Mouse (Mus musculus): Measurements from ENCODE around the gene Metrn. TPM values are rescaled to one million over a fixed set of nuclear protein-coding genes. Genes with fewer than 3 reads are reported as not detected.

Metrn gene
- polyA plus RNA-seq, 1 experiment from 2014 or later = 21.4 TPM

DNA sequence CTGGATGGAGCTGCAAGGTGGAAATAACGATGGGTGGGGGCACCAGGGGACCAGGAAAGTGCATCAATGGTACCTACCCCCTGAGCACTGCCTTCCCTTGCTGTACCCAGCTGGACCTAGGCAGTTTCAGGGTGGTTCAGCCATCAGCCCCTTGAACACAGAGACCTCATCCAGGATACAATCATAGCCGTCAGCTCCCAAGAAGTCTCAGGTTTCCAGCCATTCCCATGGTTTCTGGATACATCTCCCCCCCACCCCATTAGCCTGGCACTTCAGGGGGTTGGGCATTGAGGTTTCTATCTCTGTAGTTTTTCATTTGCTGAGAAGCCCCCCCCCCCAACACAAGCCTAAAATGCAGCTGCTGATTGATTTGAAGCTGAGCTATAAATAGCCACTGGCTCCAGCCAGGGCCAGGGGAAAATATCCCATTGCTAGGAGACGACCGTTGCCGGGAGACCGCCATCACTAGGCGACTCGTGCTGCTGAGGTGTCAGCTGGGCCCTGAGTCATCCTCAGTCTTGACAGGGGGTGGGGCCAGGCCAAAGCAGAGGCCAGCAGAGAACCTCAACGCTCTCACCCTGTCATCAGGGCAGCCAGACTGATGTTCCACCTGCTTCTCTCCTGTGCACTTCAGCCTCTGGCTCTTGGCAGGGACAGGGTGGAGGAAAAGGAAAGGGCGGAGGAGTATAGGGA lies 6.0 kb upstream of the Metrn start:
- Histone ChIP-seq H3K4me3 (ENCODE audit: low read depth, low read length) (no peak overlapping the region), H3K4me1 (replicated peaks; ENCODE audit: control insufficient read depth, insufficient read depth, low read length) (no peaks in the 10 kb centered on the region), H3K27me3 (replicated peaks; ENCODE audit: control insufficient read depth, insufficient read depth, low read length) (peaks cover 7% of the 10 kb centered on the region; the same call in 1 of the 2 replicates), H3K9ac (ENCODE audit: low read depth, low read length) (0 out of 2 replicates have a peak overlapping the region, but pooled peaks have one; percentile 3), H3K27ac (ENCODE audit: low read depth, low read length) (no peak overlapping the region), H3K36me3 (ENCODE audit: control insufficient read depth, insufficient read depth) (no peaks in the 10 kb centered on the region), H3K9me3 (ENCODE audit: control insufficient read depth) (no peaks in the 10 kb centered on the region), H3K4me2 (replicated peaks; ENCODE audit: low read depth) (no peak overlapping the region)
- ATAC-seq = peak; percentile 44
- WGBS = 8% methylated on average over 10 of the region's 10 CpGs
- TF ChIP-seq CTCF (IDR thresholded peaks at IDR 0.05; ENCODE audit: low read depth) = no peak

DNA sequence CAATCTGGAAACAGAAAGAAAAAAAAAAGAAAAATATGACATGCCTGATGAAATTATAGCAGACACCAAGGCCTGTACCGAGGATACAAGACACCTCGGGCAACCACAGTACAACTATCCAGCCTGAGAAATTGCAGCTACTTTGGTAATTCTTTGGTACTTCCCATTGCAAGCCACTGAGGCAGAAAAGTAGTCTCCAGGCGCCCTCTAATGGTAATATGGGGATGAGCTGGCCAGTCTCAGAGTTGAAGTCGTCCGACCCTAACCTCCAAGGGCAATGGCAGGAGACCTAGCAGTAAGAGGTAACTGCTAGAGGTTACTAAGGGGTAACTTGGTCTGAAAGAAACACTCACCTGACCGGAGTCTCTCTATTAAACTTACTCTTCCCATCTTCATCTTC lies 4.1 kb upstream of the Metrn start:
- H3K9me3 ChIP-seq (ENCODE audit: control insufficient read depth) = no peaks in the 10 kb centered on the region
- peak; percentile 27; the same call in 1 of the 2 replicates for ATAC-seq
- H3K27me3 ChIP-seq (replicated peaks; ENCODE audit: control insufficient read depth, insufficient read depth, low read length) = peaks cover 7% of the 10 kb centered on the region; the same call in 1 of the 2 replicates
- 0 out of 2 replicates have a peak, but pooled peaks cover 6% of the 10 kb centered on the region for H3K4me1 ChIP-seq (replicated peaks; ENCODE audit: control insufficient read depth, insufficient read depth, low read length)
- no peak overlapping the region for H3K27ac ChIP-seq (ENCODE audit: low read depth, low read length)
- no peak overlapping the region for H3K9ac ChIP-seq (ENCODE audit: low read depth, low read length)
- peak; percentile 92 for TF ChIP-seq CTCF (IDR thresholded peaks at IDR 0.05; ENCODE audit: low read depth)
- no peak overlapping the region for H3K4me2 ChIP-seq (replicated peaks; ENCODE audit: low read depth)
- H3K36me3 ChIP-seq (ENCODE audit: control insufficient read depth, insufficient read depth) = no peaks in the 10 kb centered on the region
- WGBS = 5% methylated on average over 6 of the region's 6 CpGs
- no peak overlapping the region for H3K4me3 ChIP-seq (ENCODE audit: low read depth, low read length)

- H3K9me3 ChIP-seq (ENCODE audit: control insufficient read depth) = no peaks in the 10 kb centered on the region
- no peak for ATAC-seq
- H3K4me1 ChIP-seq (replicated peaks; ENCODE audit: control insufficient read depth, insufficient read depth, low read length) = peaks cover 21% of the 10 kb centered on the region; the same call in 1 of the 2 replicates
- 6% methylated on average over 37 of the region's 37 CpGs for WGBS
- no peak; the same call in 1 of the 2 replicates for TF ChIP-seq CTCF (IDR thresholded peaks at IDR 0.05; ENCODE audit: low read depth)
- H3K27ac ChIP-seq (ENCODE audit: low read depth, low read length) = no peak overlapping the region
- H3K27me3 ChIP-seq (replicated peaks; ENCODE audit: control insufficient read depth, insufficient read depth, low read length) = no peaks in the 10 kb centered on the region
- no peaks in the 10 kb centered on the region for H3K36me3 ChIP-seq (ENCODE audit: control insufficient read depth, insufficient read depth)
- peak overlapping the region; percentile 81 for H3K4me3 ChIP-seq (ENCODE audit: low read depth, low read length)
- peak overlapping the region; percentile 40; the same call in 1 of the 2 replicates for H3K9ac ChIP-seq (ENCODE audit: low read depth, low read length)
- peak overlapping the region; percentile 93 for H3K4me2 ChIP-seq (replicated peaks; ENCODE audit: low read depth)
Observed at GRCm38 (mm10) chr17:25796211-25796771, 645 bp downstream of the Metrn start.

DNA sequence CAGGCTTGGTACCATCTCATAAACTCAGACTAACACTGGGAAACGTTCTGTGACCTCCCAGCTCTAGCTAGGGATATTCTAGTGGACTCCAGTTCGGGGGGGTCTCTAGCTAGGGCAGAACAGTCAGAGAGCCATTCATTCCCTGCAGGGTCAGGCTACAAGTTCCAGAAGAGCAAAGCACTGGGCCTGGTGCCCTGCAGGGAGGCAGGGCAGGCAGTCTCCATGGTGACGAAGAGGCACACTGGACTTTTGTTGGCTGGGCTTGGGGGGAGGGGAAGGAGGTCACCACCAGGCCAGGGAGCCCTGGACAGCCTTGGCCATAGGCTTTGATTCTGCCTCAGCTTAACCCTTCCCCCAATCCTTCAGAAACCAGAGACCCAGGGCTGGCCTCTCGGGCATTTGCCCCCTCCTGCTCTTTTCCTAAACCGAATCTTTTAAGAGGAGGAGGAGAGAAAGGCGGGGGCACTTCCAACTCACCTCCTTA lies 1.3 kb downstream of the Metrn start, which contains the start of gene AC134908.4:
Gene AC134908.4 (minus strand): TSS at position 51 of the 484 bp plus-strand sequence.
- Histone ChIP-seq H3K9ac (ENCODE audit: low read depth, low read length) (peak within 1 kb of the TSS; percentile 40; the same call in 1 of the 2 replicates), H3K4me2 (replicated peaks; ENCODE audit: low read depth) (peak within 1 kb of the TSS; percentile 93), H3K4me1 (replicated peaks; ENCODE audit: control insufficient read depth, insufficient read depth, low read length) (peaks cover 22% of the 10 kb centered on the region; the same call in 1 of the 2 replicates), H3K9me3 (ENCODE audit: control insufficient read depth) (no peaks in the 10 kb centered on the region), H3K27me3 (replicated peaks; ENCODE audit: control insufficient read depth, insufficient read depth, low read length) (no peaks in the 10 kb centered on the region), H3K27ac (ENCODE audit: low read depth, low read length) (no peak within 1 kb of the TSS; the same call in 1 of the 2 replicates), H3K4me3 (ENCODE audit: low read depth, low read length) (peak within 1 kb of the TSS; percentile 81), H3K36me3 (ENCODE audit: control insufficient read depth, insufficient read depth) (no peaks in the 10 kb centered on the region)
- no peak for TF ChIP-seq CTCF (IDR thresholded peaks at IDR 0.05; ENCODE audit: low read depth)
- ATAC-seq = no peak
- WGBS = 48% methylated on average over 6 of the region's 6 CpGs

- H3K4me2 ChIP-seq (replicated peaks; ENCODE audit: low read depth) = no peak overlapping the region
- WGBS = 91% methylated on average over 17 of the region's 17 CpGs
- H3K4me1 ChIP-seq (replicated peaks; ENCODE audit: control insufficient read depth, insufficient read depth, low read length) = peaks cover 22% of the 10 kb centered on the region; the same call in 1 of the 2 replicates
- H3K9ac ChIP-seq (ENCODE audit: low read depth, low read length) = no peak overlapping the region
- no peak overlapping the region for H3K4me3 ChIP-seq (ENCODE audit: low read depth, low read length)
- no peak for ATAC-seq
- no peak for TF ChIP-seq CTCF (IDR thresholded peaks at IDR 0.05; ENCODE audit: low read depth)
- no peaks in the 10 kb centered on the region for H3K9me3 ChIP-seq (ENCODE audit: control insufficient read depth)
- no peaks in the 10 kb centered on the region for H3K27me3 ChIP-seq (replicated peaks; ENCODE audit: control insufficient read depth, insufficient read depth, low read length)
- no peak overlapping the region; the same call in 1 of the 2 replicates for H3K27ac ChIP-seq (ENCODE audit: low read depth, low read length)
- H3K36me3 ChIP-seq (ENCODE audit: control insufficient read depth, insufficient read depth) = 0 out of 2 replicates have a peak, but pooled peaks cover under 1% of the 10 kb centered on the region
Observed at GRCm38 (mm10) chr17:25794998-25795397, 1.9 kb downstream of the Metrn start.

GRCm38 (mm10) chr17:25794197-25794596 lies 2.7 kb downstream of the Metrn start:
- no peak overlapping the region for H3K4me2 ChIP-seq (replicated peaks; ENCODE audit: low read depth)
- H3K4me1 ChIP-seq (replicated peaks; ENCODE audit: control insufficient read depth, insufficient read depth, low read length) = peaks cover 22% of the 10 kb centered on the region; the same call in 1 of the 2 replicates
- peaks cover 7% of the 10 kb centered on the region; the same call in 1 of the 2 replicates for H3K36me3 ChIP-seq (ENCODE audit: control insufficient read depth, insufficient read depth)
- H3K27me3 ChIP-seq (replicated peaks; ENCODE audit: control insufficient read depth, insufficient read depth, low read length) = no peaks in the 10 kb centered on the region
- whole genome bisulfite sequencing = 74% methylated on average over 13 of the region's 13 CpGs
- no peak for TF ChIP-seq CTCF (IDR thresholded peaks at IDR 0.05; ENCODE audit: low read depth)
- no peak overlapping the region for H3K27ac ChIP-seq (ENCODE audit: low read depth, low read length)
- ATAC-seq = no peak
- H3K4me3 ChIP-seq (ENCODE audit: low read depth, low read length) = no peak overlapping the region
- no peak overlapping the region for H3K9ac ChIP-seq (ENCODE audit: low read depth, low read length)
- no peaks in the 10 kb centered on the region for H3K9me3 ChIP-seq (ENCODE audit: control insufficient read depth)

Data from intestine, postnatal 0 days (tissue).